Mouse (Mus musculus) adrenal gland, adult 2 months (tissue): ENCODE data around the gene Gan. TPM values are rescaled to one million over a fixed set of nuclear protein-coding genes. Genes with fewer than 3 reads are reported as not detected.

Experiments used
- DNase-seq: peaks from one replicate; pipeline ENCODE4 v3.0.0; 2021
- polyA plus RNA-seq: library from polyadenylated mRNA; depleted of rRNA; stranded (reverse); fragments of >200 nt; gene quantifications from 2 replicates; pipeline ENCODE4 v1.2.3, GENCODE M21; 2012
- total RNA-seq, 2 experiments: library from RNA; stranded (reverse); gene quantifications; 2 replicates each; pipeline ENCODE4 v1.2.3; 2021

The Gan gene
- total and polyA plus RNA-seq, 3 experiments, result 4.0 to 13.1 (median 8.5) TPM

GRCm38 (mm10) chr8:117199658-117200057 lies 41.7 kb downstream of the Gan start:
- no peak for DNase-seq

GRCm38 (mm10) chr8:117200346-117200745 lies 42.4 kb downstream of the Gan start:
- DNase-seq, result no peak

GRCm38 (mm10) chr8:117200803-117201202 lies 42.9 kb downstream of the Gan start:
- no peak for DNase-seq

- no peak for DNase-seq
Observed at GRCm38 (mm10) chr8:117201221-117202017, 43.5 kb downstream of the Gan start.

- DNase-seq, result no peak
Observed at GRCm38 (mm10) chr8:117203085-117203484, 45.1 kb downstream of the Gan start.

GRCm38 (mm10) chr8:117205884-117206283 lies 47.9 kb downstream of the Gan start:
- DNase-seq, result no peak

DNA sequence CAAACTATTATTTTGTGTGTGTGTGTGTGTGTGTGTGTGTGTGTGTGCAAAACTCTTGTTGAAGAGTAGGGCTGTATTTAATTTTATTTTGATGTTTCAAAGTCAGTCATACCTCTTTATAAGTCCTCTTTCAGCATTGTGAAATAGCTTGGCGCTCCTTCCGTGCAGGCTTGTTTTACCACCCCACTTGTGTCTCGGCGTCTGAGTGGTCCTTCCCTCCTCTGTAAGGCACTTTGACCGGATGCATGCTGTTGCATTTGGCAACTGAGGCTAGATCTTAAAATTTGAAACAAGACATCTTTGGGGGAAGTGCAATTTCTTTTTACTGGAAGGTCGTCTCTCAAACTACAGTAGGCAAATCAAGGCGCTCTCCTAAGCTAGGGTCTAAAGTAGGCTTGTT lies 48.7 kb downstream of the Gan start:
- no peak for DNase-seq

GRCm38 (mm10) chr8:117209150-117209549 lies 51.2 kb downstream of the Gan start:
- no peak for DNase-seq

GRCm38 (mm10) chr8:117212100-117212499 lies 54.2 kb downstream of the Gan start:
- DNase-seq, result no peak

- DNase-seq, result no peak
Observed at GRCm38 (mm10) chr8:117217724-117218123, 59.8 kb downstream of the Gan start.

DNA sequence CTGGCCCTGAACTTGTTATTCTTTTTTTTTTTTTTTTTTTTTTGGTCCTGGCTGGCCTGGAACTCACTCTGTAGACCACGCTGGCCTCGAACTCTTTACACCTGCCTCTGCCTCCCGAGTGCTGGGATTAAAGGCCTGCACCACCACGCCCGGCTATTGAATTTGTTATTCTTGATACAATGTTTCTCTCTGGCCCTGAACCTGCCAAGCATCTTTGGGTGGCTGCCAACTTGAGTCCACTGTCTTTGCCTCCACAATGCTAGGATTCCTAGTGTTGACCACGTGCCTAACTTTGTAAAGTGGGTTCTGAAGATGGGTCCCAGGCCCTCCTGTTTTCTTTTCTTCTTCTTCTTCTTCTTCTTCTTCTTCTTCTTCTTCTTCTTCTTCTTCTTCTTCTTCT lies 64.5 kb downstream of the Gan start:
- DNase-seq, result peak; percentile 28

DNA sequence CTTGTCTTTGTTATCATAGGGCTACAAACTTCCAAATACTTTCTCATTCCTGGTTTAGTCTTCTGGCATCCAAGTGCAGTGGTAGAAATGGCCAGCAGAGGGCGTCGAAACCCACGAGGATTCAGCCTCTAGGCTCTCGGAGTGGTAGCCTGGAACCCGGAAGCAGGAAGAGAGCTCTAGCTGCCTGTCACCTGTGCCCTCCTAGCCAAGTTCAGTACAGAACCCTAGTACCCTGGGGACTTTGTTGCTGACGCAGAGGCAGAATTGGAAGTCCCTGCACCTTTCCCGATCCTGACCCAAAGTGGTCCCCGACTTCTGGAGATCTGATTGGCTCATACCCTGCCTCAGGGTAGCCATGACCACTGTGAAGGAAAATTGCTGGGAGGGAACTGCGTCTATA lies 66.7 kb downstream of the Gan start:
- peak; percentile 89 for DNase-seq

DNA sequence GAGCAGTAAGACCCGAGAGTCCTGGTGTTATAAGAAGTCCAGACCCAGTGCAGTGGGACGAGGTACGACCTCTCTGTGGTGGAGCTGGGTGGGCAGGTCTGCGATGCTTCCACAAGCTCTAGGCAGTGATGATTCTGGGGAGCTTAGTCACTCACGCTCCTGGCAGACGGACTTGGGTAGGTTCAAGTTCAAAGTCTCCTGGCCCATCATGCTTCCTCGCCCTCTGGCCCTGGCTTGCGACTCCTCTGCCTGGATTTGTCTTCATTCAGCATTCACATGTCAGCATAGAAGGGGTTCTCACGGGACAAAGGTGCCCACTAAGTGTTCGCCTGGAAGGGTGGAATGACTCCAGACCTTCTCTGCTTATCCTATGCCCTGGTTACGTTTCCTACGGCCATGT lies 68.4 kb downstream of the Gan start:
- no peak for DNase-seq

- no peak for DNase-seq
Observed at GRCm38 (mm10) chr8:117227339-117227738, 69.4 kb downstream of the Gan start.

- DNase-seq, result no peak
Observed at GRCm38 (mm10) chr8:117233199-117233598, 75.3 kb downstream of the Gan start.

DNA sequence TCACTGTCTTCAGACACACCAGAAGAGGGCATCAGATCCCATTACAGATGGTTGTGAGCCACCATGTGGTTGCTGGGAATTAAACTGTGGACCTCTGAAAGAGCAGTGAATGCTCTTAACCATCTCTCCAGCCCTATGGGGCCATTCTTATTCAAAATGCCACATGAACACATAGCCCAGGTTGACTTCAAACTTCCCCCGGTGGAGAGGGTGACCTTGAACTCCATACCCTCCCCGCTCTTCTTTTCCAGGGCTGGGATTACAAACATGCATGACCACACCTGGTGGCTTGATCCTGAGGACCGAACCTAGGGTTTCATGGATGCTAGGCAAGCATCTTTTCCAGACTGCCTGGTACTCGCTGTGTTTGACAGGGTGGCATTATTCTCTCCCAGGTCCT lies 78.6 kb downstream of the Gan start:
- no peak for DNase-seq

GRCm38 (mm10) chr8:117240326-117240725 lies 82.4 kb downstream of the Gan start:
- peak; percentile 17 for DNase-seq

DNA sequence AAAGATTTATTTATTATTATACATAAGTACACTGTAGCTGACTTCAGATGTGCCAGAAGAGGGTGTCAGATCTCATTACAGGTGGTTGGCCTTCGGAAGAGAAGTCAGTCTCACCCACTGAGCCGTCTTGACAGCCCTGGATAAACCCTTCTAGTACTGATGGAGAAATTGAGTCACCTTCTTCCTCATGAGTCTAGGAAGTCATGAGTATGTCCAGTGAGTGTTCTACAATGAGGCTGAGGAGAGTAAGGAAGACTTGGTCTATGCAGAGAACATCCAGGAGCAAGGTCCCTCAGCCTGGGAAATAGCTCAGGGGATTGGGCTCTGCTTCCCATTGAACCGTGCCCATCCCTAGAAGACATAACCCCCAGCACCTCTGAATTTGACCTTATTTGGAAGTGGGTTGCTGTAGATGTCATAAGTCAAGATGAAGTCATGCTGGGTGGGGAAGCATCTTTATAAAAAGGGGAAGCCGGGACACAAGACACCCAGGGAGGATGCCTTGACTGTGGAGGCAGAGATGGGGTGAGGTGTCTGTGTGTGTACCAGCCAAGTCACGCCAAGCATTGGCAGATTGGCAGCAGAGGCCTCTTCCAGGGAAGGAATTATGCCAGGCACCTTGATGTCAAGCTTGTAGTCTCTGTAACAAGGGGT lies 83.0 kb downstream of the Gan start:
- DNase-seq, result peak; percentile 4

GRCm38 (mm10) chr8:117241848-117242247 lies 83.9 kb downstream of the Gan start:
- no peak for DNase-seq

- peak; percentile 65 for DNase-seq
Observed at GRCm38 (mm10) chr8:117242286-117242685, 84.4 kb downstream of the Gan start.

- DNase-seq, result peak; percentile 58
Observed at GRCm38 (mm10) chr8:117244601-117245000, 86.7 kb downstream of the Gan start.

DNA sequence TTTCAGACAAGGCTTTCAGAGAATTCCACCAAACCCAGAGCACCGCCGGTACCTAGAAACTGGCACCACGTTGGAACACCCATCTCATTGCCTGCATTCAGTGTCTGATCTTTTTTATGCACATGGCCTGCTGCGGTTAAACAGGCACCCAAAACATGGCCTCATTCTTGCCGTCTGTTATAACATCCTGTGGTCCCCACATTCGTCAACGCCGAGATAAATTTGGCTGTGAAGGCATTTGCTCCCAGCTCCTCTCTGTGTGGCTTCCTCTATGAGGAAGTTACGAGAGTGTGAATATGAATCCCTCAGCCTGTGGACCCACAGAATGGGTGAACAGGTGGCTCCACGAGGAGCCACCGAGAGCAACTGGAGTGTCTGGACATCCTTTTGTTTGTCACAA lies 90.4 kb downstream of the Gan start:
- no peak for DNase-seq

DNA sequence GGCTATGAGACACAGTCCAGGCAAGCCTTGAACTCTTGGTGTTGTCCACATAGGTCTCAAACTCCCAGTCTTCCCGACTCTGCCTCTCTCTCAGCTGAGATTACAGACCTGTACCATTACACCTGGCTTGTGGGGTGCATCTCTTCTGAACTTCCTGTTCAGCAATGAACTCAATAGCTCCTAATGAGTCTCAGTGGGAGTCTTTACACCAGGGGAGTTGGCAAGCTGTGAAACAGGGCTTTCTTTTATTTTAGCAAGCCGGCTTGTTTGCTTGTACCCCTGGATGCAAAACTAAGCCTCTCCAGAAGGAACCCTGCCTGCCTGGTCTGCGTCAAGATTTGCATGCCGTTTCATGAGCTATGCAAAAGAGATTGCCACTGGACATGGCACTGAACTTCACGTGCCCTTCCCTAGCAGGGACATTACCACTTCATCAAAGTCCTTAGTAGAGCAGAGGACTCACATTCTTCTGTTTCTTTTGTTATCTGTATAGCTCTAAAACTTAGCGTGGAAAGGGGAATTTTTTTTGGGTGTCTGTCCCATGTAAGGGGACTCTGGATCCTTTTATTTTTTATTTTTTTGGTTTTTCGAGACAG lies 93.2 kb downstream of the Gan start:
- DNase-seq, result no peak
